Mouse (Mus musculus) lung, postnatal 36 days (tissue): ENCODE results near the gene H2-M10.6.
"Not testable (repeated sequence)": the region's sequence is repeated elsewhere in the genome, so short reads cannot be mapped to it uniquely, and the experiment has no call there.

Source experiments
- DNase-seq: peaks from one replicate; pipeline ENCODE4 v3.0.0; 2022; ENCODE audit warnings: mixed read lengths

The H2-M10.6 gene

DNA sequence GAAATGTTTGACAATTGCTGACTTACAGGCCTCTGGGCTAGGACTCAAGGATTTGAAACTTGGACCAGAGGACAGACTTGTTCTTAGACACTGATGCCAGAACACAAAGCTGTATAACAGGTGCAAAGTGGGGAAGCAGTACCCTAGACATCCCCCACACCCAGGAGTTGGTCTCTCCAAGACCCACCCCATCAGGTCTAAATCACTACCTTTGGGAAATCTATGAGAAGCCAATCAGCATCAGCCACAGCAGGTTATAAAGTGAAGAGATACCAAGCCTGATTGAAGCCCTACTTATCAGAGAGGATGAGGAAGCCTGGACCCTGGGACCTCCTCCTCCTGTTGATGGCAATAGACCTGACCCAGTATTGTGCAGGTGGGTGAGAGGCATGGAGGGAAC lies at the start of gene H2-M10.6:
TSS of gene H2-M10.6 (plus strand) at position 301 of the 400 bp plus-strand sequence.
- no peak for DNase-seq

- no peak for DNase-seq
These were observed 48.2 kb upstream of the H2-M10.6 start for GRCm38 (mm10) chr17:36763816-36764215.

DNA sequence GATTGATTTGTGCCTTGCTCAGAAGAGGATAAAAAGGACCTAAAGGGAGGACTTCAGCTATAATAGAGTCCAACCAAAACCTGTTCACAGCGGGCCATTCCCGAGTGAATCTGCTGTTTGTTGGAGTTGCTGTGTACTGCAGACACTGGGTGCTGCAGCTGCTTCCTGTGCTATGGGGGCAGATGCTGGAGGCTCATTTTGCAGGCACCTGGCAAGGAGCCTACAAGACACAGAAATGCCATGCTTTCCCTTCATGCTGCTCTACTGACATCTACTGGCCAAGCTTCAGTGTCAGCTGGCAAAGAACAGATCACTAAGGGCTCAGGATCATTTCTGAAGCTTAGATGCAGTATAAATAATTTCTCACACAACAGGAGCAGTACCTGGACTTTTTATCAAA lies 47.7 kb upstream of the H2-M10.6 start:
- peak; percentile 5 for DNase-seq

DNA sequence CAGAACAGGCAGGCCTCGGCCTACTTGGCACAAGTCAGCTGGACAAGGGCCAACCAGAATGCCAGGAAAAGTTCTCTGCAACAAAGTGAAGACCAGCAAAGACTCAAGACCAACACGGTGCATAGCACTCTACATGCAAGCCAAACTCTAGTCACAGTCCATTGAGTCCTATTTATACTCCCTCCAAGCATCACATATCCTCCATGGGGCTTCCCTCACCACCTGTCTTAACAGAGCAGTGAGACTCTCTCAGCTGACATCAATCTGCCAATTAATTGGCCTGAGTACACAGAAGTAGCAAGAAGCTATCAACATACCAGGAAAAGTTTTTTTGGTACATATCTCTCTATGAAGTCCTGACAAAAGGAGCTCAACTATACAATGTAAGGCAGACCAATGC lies 46.6 kb upstream of the H2-M10.6 start:
- not testable (repeated sequence) for DNase-seq

GRCm38 (mm10) chr17:36772610-36773009 lies 39.4 kb upstream of the H2-M10.6 start, which contains the start of gene H2-M10.5:
H2-M10.5 (plus strand) TSS chr17:36772910.
- DNase-seq, result not testable (repeated sequence)

DNA sequence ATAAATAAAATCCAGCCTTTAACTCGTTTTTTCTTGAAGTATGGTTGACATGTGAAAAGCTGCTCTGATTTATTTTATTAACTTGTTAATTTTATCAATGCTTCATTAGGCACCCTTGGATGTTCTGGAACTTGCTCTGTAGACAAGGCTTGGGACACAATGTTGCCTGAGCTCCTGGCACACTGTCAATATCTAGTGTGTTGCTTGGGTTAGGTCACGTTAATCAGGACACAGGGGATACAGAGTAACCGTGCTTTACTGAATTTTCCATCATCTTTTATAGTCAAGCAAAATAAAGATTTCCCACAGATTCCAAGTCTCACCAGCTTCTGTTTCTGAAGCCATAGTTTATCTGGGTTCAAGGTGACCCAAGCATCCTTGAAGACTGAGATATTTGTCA lies 30.4 kb upstream of the H2-M10.6 start:
- no peak for DNase-seq

DNA sequence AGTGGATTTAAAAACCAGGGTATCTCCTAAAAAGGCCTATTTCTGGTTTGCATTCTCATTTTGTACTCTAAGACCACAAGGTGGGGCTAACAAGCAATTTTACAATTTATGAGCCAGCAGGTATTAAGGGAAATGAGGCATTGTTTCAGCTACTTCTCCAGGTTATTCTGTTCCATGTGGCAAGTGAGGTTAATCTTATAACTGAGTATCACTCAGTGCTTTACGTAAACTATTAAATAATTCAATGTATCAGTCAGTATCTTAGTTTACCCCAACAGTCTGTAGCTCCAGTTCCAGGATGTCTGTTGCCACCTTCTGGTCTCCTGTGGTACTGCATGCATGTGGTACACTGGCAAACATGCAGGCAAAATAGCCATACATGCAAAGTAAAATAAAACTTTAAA lies 25.5 kb upstream of the H2-M10.6 start:
- peak; percentile 54 for DNase-seq

- no peak for DNase-seq
These were observed 23.6 kb upstream of the H2-M10.6 start for GRCm38 (mm10) chr17:36788351-36788750.

DNA sequence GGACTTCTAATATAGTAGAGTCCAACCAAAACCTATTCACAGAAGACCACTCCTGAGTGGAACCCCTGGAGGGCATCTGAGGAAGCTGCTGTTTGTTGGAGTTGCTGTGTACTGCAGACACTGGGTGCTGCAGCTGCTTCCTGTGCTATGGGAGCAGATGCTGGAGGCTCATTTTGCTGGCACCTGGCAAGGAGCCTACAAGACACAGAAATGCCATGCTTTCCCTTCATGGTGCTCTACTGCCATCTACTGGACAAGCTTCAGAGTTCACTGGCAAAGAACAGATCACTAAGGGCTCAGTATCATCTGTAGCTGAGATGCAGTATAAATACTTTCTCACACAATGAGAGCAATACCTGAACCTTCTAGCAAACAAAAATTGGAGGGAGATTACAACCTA lies 23.2 kb upstream of the H2-M10.6 start:
- DNase-seq, result peak; percentile 83

DNA sequence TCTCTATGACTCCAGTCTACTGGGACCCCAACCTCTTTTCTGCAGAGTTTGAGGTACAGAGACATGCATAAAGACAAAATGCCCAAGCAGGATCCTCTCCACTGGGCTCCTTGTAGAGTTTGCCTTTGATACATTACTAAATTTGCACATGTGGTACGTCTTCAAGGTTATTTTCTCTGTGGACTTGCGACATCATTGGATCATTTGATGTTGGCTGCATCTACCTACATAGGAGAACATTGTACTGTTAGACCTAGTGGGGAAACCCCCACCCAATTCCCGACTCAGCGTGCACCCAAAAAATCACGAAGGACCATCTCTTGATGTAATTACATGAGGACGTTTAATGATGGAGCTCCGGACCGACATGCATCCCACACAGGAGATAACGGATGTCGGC lies 12.5 kb upstream of the H2-M10.6 start:
- no peak for DNase-seq

- not testable (repeated sequence) for DNase-seq
These were observed 12.0 kb upstream of the H2-M10.6 start for GRCm38 (mm10) chr17:36799921-36800462.

DNA sequence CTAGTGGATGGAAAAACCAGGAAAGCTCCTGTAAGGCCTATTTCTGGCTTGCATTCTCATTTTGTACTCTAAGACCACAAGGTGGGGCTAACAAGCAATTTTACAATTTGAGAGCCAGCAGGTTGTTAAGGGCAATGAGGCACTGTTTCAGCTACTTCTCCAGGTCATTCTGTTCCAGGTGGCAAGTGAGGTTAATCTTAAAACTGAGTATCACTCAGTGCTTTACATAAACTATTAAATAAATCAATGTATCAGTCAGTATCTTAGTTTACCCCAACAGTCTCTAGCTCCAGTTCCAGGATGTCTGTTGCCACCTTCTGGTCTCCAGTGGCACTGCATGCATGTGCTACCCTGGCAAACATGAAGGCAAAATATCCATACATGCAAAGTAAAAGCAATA lies 12.0 kb downstream of the H2-M10.6 start:
- peak; percentile 86 for DNase-seq

DNA sequence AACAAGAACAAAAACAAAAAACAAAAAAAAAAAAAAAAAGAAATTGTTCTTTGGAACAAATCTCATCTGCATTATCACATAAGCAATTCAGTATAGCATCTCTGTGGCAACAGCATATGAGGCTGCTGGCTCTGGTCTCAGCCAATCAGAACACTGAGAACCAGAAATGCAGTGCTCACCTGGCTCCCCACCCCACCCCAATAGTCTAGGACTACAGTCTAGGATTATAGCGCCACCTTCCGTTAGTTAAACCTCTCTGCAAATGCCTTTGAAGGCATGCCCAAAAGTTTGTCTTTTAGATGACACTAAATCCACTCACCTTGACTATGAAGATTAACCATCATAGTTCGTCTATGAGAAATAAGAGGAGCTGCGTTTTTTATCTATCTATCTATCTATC lies 13.6 kb downstream of the H2-M10.6 start:
- DNase-seq, result peak; percentile 39

DNA sequence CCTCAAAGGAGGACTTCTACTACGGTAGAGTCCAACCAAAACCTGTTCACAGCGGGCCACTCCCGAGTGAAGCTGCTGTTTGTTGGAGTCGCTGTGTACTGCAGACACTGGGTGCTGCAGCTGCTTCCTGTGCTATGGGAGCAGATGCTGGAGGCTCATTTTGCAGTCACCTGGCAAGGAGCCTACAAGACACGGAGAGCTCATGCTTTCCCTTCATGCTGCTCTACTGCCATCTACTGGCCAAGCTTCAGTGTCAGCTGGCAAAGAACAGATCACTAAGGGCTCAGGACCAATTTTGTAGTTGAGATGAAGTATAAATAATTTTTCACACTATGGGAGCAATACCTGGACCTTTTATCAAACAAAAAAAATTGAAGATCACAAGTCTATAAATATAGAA lies 14.0 kb downstream of the H2-M10.6 start:
- DNase-seq, result peak; percentile 95

DNA sequence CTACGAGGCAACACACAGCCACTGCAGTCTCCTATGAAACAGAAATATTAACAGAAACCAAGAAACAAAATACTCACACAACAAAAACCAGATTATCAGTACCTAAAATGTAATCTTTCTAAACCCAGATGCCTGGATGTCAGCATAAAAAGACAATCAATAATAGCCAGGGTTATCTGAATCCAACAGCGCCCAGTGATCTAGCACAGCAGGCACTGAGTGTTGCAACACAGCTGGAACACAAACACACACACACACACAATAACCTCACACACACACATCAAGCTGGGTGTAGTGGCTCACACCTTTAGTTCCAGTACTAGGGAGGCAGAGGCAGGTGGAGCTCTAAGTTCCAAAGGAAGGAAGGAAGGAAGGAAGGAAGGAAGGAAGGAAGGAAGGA lies 16.5 kb downstream of the H2-M10.6 start:
- DNase-seq, result no peak

GRCm38 (mm10) chr17:36830470-36830869 lies 18.5 kb downstream of the H2-M10.6 start:
- no peak for DNase-seq

- DNase-seq, result no peak
These were observed 20.7 kb downstream of the H2-M10.6 start for GRCm38 (mm10) chr17:36832694-36833093.

GRCm38 (mm10) chr17:36835591-36836426 lies 23.8 kb downstream of the H2-M10.6 start:
- DNase-seq, result peak; percentile 75

- DNase-seq, result no peak
These were observed 24.4 kb downstream of the H2-M10.6 start for GRCm38 (mm10) chr17:36836427-36836812.

- DNase-seq, result peak; percentile 99
These were observed 25.1 kb downstream of the H2-M10.6 start, which contains the start of gene Trim26 for GRCm38 (mm10) chr17:36836874-36837647. Trim26 (plus strand) TSS chr17:36837134.

- DNase-seq, result no peak
These were observed 27.0 kb downstream of the H2-M10.6 start for GRCm38 (mm10) chr17:36839001-36839400.

DNA sequence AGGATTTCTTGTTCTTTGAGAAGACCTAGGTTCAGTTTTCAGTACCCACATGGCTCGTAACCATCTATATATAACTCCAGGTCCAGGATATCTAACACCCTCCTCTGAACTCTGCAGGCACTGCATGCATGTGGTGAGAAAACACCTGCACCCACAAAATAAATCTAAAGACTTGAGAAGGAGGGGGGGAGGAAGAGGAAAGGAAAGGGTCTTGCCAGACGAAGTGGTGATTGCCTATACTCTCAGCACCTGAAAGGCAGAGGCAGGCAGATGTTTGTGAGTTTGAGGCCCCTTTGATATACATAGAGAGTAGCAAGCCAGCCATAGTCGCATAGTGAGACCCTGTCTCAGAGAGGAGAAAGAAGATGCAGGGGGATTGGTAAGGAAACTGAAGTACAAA lies 28.0 kb downstream of the H2-M10.6 start:
- no peak for DNase-seq

DNA sequence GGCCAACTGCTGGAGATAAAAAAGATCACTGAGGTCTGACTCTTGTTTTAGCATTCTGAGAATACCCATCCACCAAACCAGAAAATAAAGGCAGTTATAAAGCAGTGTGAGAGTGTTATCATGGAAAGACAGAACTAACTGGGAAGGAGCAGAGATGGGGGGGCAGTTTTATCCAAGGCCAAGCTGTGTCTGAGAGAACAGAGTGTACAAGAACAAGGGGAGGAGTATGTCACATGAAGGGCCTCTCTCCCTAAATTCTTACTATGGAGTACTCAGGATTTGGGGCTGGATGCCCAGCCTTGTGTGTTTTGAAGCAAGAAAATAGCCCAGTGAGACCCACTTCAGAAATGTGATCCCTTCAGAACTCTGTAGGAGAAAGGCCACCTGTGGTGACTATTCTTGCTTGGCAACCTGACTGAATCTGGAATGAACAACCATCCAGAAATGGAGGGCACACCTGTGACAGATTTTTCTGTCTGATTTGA lies 29.0 kb downstream of the H2-M10.6 start:
- no peak for DNase-seq
